ENCODE assay signal across 26 mouse cellular contexts in genomic region chr17:65676536-65676935, GRCm38 (mm10). TPM values are rescaled to one million over a fixed set of nuclear protein-coding genes. Genes with fewer than 3 reads are reported as not detected.
A peak's percentile ranks its signal among the peaks of the same experiment; 100 is the strongest.
DNase-seq lines count a peak whose midpoint lies in the region; ATAC-seq and TF ChIP-seq lines count a peak whose summit lies in the region.
"Had no signal": no experiment of that assay in that cellular context is flagged by ENCODE, and none has a peak within 500 bp of the region (broad histone marks: within the 10 kb centered on the region; RNA-seq: fewer than 3 reads in every experiment).

No protein-coding gene starts in this region.

- no peaks in the 10 kb centered on the region for H3K9me3 ChIP-seq in embryonic facial prominence, embryonic 11.5 days (replicated peaks; ENCODE audit: control insufficient read depth, low read length)
- H3K9me3 ChIP-seq in embryonic facial prominence, embryonic 10.5 days, result no peaks in the 10 kb centered on the region
- H3K9me3 ChIP-seq: embryonic facial prominence, embryonic 12.5 days; forebrain, embryonic 13.5 days; forebrain, embryonic 15.5 days; G1E had no signal

- H3K36me3 ChIP-seq in embryonic facial prominence, embryonic 11.5 days (replicated peaks; ENCODE audit: control insufficient read depth, insufficient read depth, low read depth, low read length), result no peaks in the 10 kb centered on the region
- H3K36me3 ChIP-seq in embryonic facial prominence, embryonic 10.5 days (replicated peaks), result peaks cover 6% of the 10 kb centered on the region; the same call in 1 of the 2 replicates
- H3K36me3 ChIP-seq in testis, adult 2 months (ENCODE audit: control insufficient read depth, insufficient read depth, low read length), result no peaks in the 10 kb centered on the region
- H3K36me3 ChIP-seq: embryonic facial prominence, embryonic 12.5 days; forebrain, embryonic 15.5 days; G1E had no signal

- no peaks in the 10 kb centered on the region for H3K27me3 ChIP-seq in embryonic facial prominence, embryonic 11.5 days (ENCODE audit: control insufficient read depth, insufficient read depth, low read length)
- H3K27me3 ChIP-seq in embryonic facial prominence, embryonic 10.5 days (replicated peaks; ENCODE audit: low read depth, poor library complexity, severe bottlenecking), result no peaks in the 10 kb centered on the region
- no peaks in the 10 kb centered on the region for H3K27me3 ChIP-seq in testis, adult 2 months (ENCODE audit: control insufficient read depth, insufficient read depth, low read length)
- H3K27me3 ChIP-seq: CH12.LX; embryonic facial prominence, embryonic 12.5 days; forebrain, embryonic 13.5 days; forebrain, embryonic 15.5 days; Patski had no signal

- no peak overlapping the region for H3K9ac ChIP-seq in embryonic facial prominence, embryonic 11.5 days (replicated peaks; ENCODE audit: low read length)
- H3K9ac ChIP-seq: embryonic facial prominence, embryonic 12.5 days; forebrain, embryonic 13.5 days; forebrain, embryonic 15.5 days; forebrain, postnatal 0 days had no signal

- 90% methylated on average over 8 of the region's 8 CpGs for WGBS in embryonic facial prominence, embryonic 11.5 days
- 90% methylated on average over 8 of the region's 8 CpGs for WGBS in embryonic facial prominence, embryonic 10.5 days

- no peak overlapping the region for H3K4me3 ChIP-seq in embryonic facial prominence, embryonic 11.5 days (ENCODE audit: low read depth, low read length)
- H3K4me3 ChIP-seq in embryonic facial prominence, embryonic 10.5 days, result no peak overlapping the region
- H3K4me3 ChIP-seq in testis, adult 2 months (ENCODE audit: control insufficient read depth, low read depth, low read length), result peak overlapping the region; percentile 2; the same call in 1 of the 2 replicates
- H3K4me3 ChIP-seq: embryonic facial prominence, embryonic 12.5 days; forebrain, embryonic 13.5 days; forebrain, embryonic 15.5 days had no signal

- DNase-seq in embryonic facial prominence, embryonic 11.5 days (ENCODE audit: low spot score), result no peak
- no peak for DNase-seq in embryonic facial prominence, embryonic 10.5 days (ENCODE audit: low spot score)
- peak; percentile 84 for DNase-seq in heart, adult 11 months
- no peak for DNase-seq in heart, adult 18-20 months
- DNase-seq in testis, postnatal 10 days (ENCODE audit: low spot score), result no peak
- DNase-seq: adrenal gland, adult 8-10 months; adrenal gland, postnatal 14 days; adrenal gland, postnatal 36 days; B cell, adult 2 months; cerebellum, adult 11-12 months; cerebellum, adult 2 months; cerebellum, adult 9-10 months; cerebellum, postnatal 10 days; cerebellum, postnatal 25 days; forebrain, postnatal 0 days had no signal

- no peak overlapping the region for H3K4me2 ChIP-seq in embryonic facial prominence, embryonic 11.5 days (ENCODE audit: low read depth, low read length)
- H3K4me2 ChIP-seq: embryonic facial prominence, embryonic 12.5 days; forebrain, embryonic 13.5 days; forebrain, embryonic 15.5 days had no signal

- TF ChIP-seq POLR2A in testis, adult 2 months (IDR thresholded peaks at IDR 0.05; ENCODE audit: control insufficient read depth, low read depth, low read length), result no peak

- no peak overlapping the region for H3K27ac ChIP-seq in embryonic facial prominence, embryonic 11.5 days (replicated peaks; ENCODE audit: low read depth, low read length)
- H3K27ac ChIP-seq in embryonic facial prominence, embryonic 10.5 days (replicated peaks), result no peak overlapping the region
- H3K27ac ChIP-seq in testis, adult 2 months (ENCODE audit: control insufficient read depth, insufficient read depth, low read depth, low read length), result peak overlapping the region; percentile 69
- H3K27ac ChIP-seq: embryonic facial prominence, embryonic 12.5 days; forebrain, embryonic 13.5 days; forebrain, embryonic 15.5 days had no signal

- TF ChIP-seq CTCF in testis, adult 2 months (IDR thresholded peaks at IDR 0.05; ENCODE audit: control insufficient read depth, insufficient read depth, insufficient replicate concordance, low read depth, low read length), result no peak

- ATAC-seq in embryonic facial prominence, embryonic 11.5 days (replicated peaks; ENCODE audit: insufficient number of reproducible peaks, low FRiP score, low TSS enrichment, low read depth), result 0 out of 2 replicates have a peak, but pooled peaks have one; percentile 48
- ATAC-seq: activated CD4-positive, CD25-positive, alpha-beta regulatory T cell, adult 4 months; CD4-positive, CD25-positive, alpha-beta regulatory T cell, adult 4 months; forebrain, embryonic 13.5 days; forebrain, embryonic 15.5 days; forebrain, postnatal 0 days; Patski had no signal

- H3K4me1 ChIP-seq in embryonic facial prominence, embryonic 11.5 days (ENCODE audit: control insufficient read depth, insufficient read depth, low read length), result no peaks in the 10 kb centered on the region
- peaks cover 20% of the 10 kb centered on the region for H3K4me1 ChIP-seq in embryonic facial prominence, embryonic 10.5 days
- peaks cover 6% of the 10 kb centered on the region; the same call in 1 of the 2 replicates for H3K4me1 ChIP-seq in testis, adult 2 months (ENCODE audit: control insufficient read depth, insufficient read depth, low read length)

RNA-seq across cellular contexts. Expression of gene Txndc2, which starts 34.6 kb away (rescaled TPM):
- polyA plus RNA-seq in embryonic facial prominence, embryonic 11.5 days (2014; fragmentation: Nextera tagmentation; extraction: Ambion mirVana), result 0.18 and 0.38 TPM in 2 replicates
- polyA plus RNA-seq in embryonic facial prominence, embryonic 10.5 days (2016; fragmentation: Nextera tagmentation; extraction: Ambion mirVana), result 0.07 TPM in 1 of 2 replicates, not detected in the other
- not detected for total RNA-seq in heart, adult 18-20 months (2021)
- polyA plus RNA-seq in testis, adult 2 months (2012; rRNA removed), result 219 and 252 TPM in 2 replicates
- total RNA-seq: CH12.LX had no signal
- polyA plus RNA-seq: activated CD4-positive, CD25-positive, alpha-beta regulatory T cell, adult 4 months; CD4-positive, CD25-positive, alpha-beta regulatory T cell, adult 4 months; cortical plate, adult 2 months; embryonic facial prominence, embryonic 14.5 days; forebrain, postnatal 0 days; G1E; Patski had no signal

Comparison
In these comparisons a context has a peak if more than half of its experiments do, and no peak if none do; other contexts are left out.
1. RNA of gene Txndc2, which starts 34.6 kb away (polyA plus RNA-seq): 219 to 252 TPM in testis, adult 2 months; 0.18 to 0.38 TPM in embryonic facial prominence, embryonic 11.5 days and 0.07 TPM in embryonic facial prominence, embryonic 10.5 days; every median in the first group is over 100 times any median in the second.